In the genomic region with DNA sequence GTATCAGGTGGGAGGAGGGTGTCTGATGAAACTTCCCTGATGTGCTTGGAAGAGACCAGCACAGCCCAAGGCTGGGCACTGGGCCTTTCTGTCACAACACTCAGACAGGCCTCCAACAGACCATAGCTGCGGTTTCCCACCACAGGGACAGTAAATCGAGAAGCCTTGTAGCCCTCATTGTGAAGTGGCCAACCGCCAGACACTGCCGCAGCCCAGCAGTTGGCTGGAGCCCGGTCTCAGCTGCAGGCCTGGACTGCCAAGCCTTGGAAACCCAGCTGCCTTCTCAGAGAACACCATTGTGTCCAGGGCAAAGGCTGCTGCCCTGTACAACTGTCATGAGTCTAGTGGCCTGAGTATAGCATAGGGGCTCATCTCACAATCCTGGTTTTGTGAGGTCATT, we compare ENCODE assay signal across 10 mouse cellular contexts. TPM values are rescaled to one million over a fixed set of nuclear protein-coding genes. Genes with fewer than 3 reads are reported as not detected.
A peak's percentile ranks its signal among the peaks of the same experiment; 100 is the strongest.
DNase-seq lines count a peak whose midpoint lies in the region; ATAC-seq and TF ChIP-seq lines count a peak whose summit lies in the region.
"Had no signal": no experiment of that assay in that cellular context is flagged by ENCODE, and none has a peak within 500 bp of the region (broad histone marks: within the 10 kb centered on the region; RNA-seq: fewer than 3 reads in every experiment).

No protein-coding gene starts in this region.

- DNase-seq in frontal cortex, postnatal 25 days (ENCODE audit: low spot score in 2 of 2), result no peak
- DNase-seq in fibroblast of lung, adult 2 months (ENCODE audit: low read depth), result peak; percentile 57
- DNase-seq in layer of hippocampus, adult 2 months (ENCODE audit: low spot score in 2 of 2), result peak; percentile 36 to 65
- DNase-seq in right cerebral cortex, postnatal 14 days, result peak; percentile 31
- DNase-seq in kidney, adult 18-20 months, result no peak

- no peak for TF ChIP-seq CTCF in layer of hippocampus, adult 2 months (conservative IDR thresholded peaks at IDR 0.05)

- H3K4me3 ChIP-seq in layer of hippocampus, adult 2 months, result no peak overlapping the region
- H3K4me3 ChIP-seq: liver, embryonic 15.5 days; midbrain, embryonic 12.5 days had no signal

- peak; percentile 69; the same call in 1 of the 2 replicates for ATAC-seq in frontal cortex, adult (ENCODE audit: low TSS enrichment)
- ATAC-seq in monocyte, adult 5-6 weeks (replicated peaks; ENCODE audit: insufficient number of reproducible peaks, low FRiP score, low TSS enrichment, poor library complexity, severe bottlenecking), result no peak

- H3K27ac ChIP-seq in layer of hippocampus, adult 2 months, result peak overlapping the region; percentile 69; the same call in 1 of the 2 replicates
- H3K27ac ChIP-seq: liver, embryonic 15.5 days; midbrain, embryonic 12.5 days had no signal

RNA-seq across cellular contexts. Expression of a gene that starts 18.6 kb away (rescaled TPM):
- 10 to 100 TPM; 14.5 to 14.6 TPM for total RNA-seq in layer of hippocampus, adult 2 months (2021)
- 7.4 to 14.0 TPM (median 12.1 TPM) in 3 replicates for total RNA-seq in monocyte, adult 5-6 weeks (2017)

RNA-seq across cellular contexts. Expression of a gene that starts 26.7 kb away (rescaled TPM):
- 10 to 100 TPM; 30.8 to 31.1 TPM for total RNA-seq in layer of hippocampus, adult 2 months (2021)
- 31.1 to 49.7 TPM (median 37.8 TPM) in 3 replicates for total RNA-seq in monocyte, adult 5-6 weeks (2017)

RNA-seq across cellular contexts. Expression of a gene that starts 26.8 kb away (rescaled TPM):
- 10 to 100 TPM; 28.9 to 31.1 TPM for total RNA-seq in layer of hippocampus, adult 2 months (2021)
- total RNA-seq in monocyte, adult 5-6 weeks (2017), result 4.9 to 25.7 TPM (median 23.6 TPM) in 3 replicates

RNA-seq across cellular contexts. Expression of a gene that starts 27.4 kb away (rescaled TPM):
- 10 to 100 TPM; 11.0 to 14.1 TPM for total RNA-seq in layer of hippocampus, adult 2 months (2021)
- 1.2 TPM in 1 of 3 replicates, not detected in the others for total RNA-seq in monocyte, adult 5-6 weeks (2017)

RNA-seq across cellular contexts. Expression of a gene that starts 33.0 kb away (rescaled TPM):
- 1 to 10 TPM; 6.6 to 7.5 TPM for total RNA-seq in layer of hippocampus, adult 2 months (2021)
- not detected in 3 replicates for total RNA-seq in monocyte, adult 5-6 weeks (2017)
- total RNA-seq: hematopoietic stem cell, adult 5-6 weeks had no signal

Comparison
In these comparisons a context has a peak if more than half of its experiments do, and no peak if none do; other contexts are left out.
1. DNase-seq: peak in fibroblast of lung, adult 2 months (single experiment), layer of hippocampus, adult 2 months (2 of 2) and right cerebral cortex, postnatal 14 days (single experiment); none in frontal cortex, postnatal 25 days (0 of 2) and kidney, adult 18-20 months (single experiment).